Mouse (Mus musculus) testis, adult 2 months (tissue): Measurements from ENCODE around the gene Eml5. TPM values are rescaled to one million over a fixed set of nuclear protein-coding genes. Genes with fewer than 3 reads are reported as not detected.

Experiments used
- H3K27ac ChIP-seq: fragments of 200-500 bp; 2 replicates; pipeline ENCODE4 v1.5.1; 2012; ENCODE audit warnings: low read depth, low read length; ENCODE audit not compliant: control insufficient read depth, insufficient read depth
- H3K27me3 ChIP-seq: fragments of 200-500 bp; 2 replicates; pipeline ENCODE4 v1.6.1; 2012; ENCODE audit warnings: mild to moderate bottlenecking, low read length, moderate library complexity; ENCODE audit not compliant: control insufficient read depth, insufficient read depth
- H3K36me3 ChIP-seq: fragments of 200-500 bp; 2 replicates; pipeline ENCODE4 v1.6.1; 2012; ENCODE audit warnings: mild to moderate bottlenecking, low read length; ENCODE audit not compliant: control insufficient read depth, insufficient read depth
- H3K4me1 ChIP-seq: fragments of 200-500 bp; 2 replicates; pipeline ENCODE4 v1.6.1; 2012; ENCODE audit warnings: low read length; ENCODE audit not compliant: control insufficient read depth, insufficient read depth
- H3K4me3 ChIP-seq: fragments of 200-500 bp; 2 replicates; pipeline ENCODE4 v1.5.1; 2012; ENCODE audit warnings: low read depth, mild to moderate bottlenecking, low read length, moderate library complexity, mixed read lengths; ENCODE audit not compliant: control insufficient read depth
- CTCF ChIP-seq: fragments of 200-500 bp; IDR thresholded peaks from 2 replicates; pipeline ENCODE4 v1.5.1; 2012; ENCODE audit warnings: low read depth, mild to moderate bottlenecking, inconsistent platforms, low read length, moderate library complexity; ENCODE audit not compliant: control insufficient read depth, insufficient read depth, insufficient replicate concordance
- POLR2A ChIP-seq: fragments of 200-500 bp; IDR thresholded peaks from 2 replicates; pipeline ENCODE4 v1.6.1; 2012; ENCODE audit warnings: low read depth, mild to moderate bottlenecking, inconsistent platforms, low read length, moderate library complexity; ENCODE audit not compliant: control insufficient read depth
- polyA plus RNA-seq: library from polyadenylated mRNA; depleted of rRNA; stranded (reverse); fragments of >200 nt; gene quantifications from 2 replicates; pipeline ENCODE4 v1.2.3, GENCODE M21; 2012; rRNA removed

The Eml5 gene
- polyA plus RNA-seq, 1 experiment = 6.6 TPM

DNA sequence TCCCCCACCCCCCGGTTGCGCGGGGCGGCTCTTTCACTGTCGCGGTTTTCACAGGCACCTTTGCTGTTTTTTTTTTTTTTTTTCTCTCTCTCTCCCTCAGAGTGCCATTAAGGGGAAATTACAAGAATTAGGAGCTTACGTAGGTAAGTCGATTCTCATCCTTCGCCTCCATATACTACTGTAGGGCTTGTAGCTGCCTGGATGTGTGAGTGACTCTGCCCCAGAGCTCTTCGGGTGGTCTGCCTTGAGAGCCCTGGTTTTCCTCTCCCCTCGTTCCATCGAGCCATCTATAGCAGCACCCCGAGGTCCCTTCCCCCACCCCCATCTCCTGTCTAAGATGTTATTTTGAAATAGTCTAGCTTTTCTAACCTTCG is 153.9 kb downstream of the Eml5 start:
- H3K4me1 ChIP-seq = peaks cover 3% of the 10 kb centered on the region
- no peaks in the 10 kb centered on the region; the same call in 1 of the 2 replicates for H3K36me3 ChIP-seq
- TF ChIP-seq CTCF = no peak
- TF ChIP-seq POLR2A = no peak
- H3K27me3 ChIP-seq = no peaks in the 10 kb centered on the region
- peak overlapping the region; percentile 82 for H3K27ac ChIP-seq
- peak overlapping the region; percentile 91 for H3K4me3 ChIP-seq

DNA sequence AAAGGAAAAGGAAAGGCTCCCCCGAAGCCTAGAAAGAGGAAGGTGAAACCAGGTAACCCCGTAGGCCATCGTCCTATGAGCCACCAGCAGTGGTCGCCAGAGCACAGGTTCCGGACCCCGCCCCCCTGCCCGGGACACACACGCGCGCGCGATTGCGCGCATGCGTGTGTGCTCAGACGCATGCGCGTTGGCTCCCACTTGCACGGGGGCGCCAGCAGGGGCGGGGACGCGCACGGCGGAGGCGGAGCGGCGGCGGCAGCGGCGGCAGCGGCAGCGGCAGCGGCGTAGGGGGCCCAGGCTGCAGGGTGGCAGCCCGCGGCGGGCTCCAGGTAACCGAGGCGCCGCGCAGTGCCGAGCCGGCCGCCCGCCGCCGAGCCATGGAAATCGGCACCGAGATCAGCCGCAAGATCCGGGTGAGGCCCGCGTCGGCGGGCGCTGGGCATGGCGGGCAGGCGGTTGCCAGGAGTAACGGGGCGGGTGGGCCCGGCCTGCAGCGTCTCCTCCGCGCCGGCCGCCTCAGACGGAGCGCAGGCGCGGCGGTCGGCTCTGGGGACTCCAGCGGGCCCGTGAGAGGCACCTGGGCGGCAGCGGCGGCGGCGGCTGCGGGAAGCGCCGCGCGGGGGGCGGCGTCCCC is 154.4 kb downstream of the Eml5 start, which contains the start of gene Zc3h14:
Gene Zc3h14 (plus strand): TSS at position 219 of the 634 bp plus-strand sequence.
- TF ChIP-seq POLR2A = peak; percentile 88
- TF ChIP-seq CTCF = peak; percentile 36; the same call in 1 of the 2 replicates
- H3K27ac ChIP-seq = peak within 1 kb of the TSS; percentile 82
- no peaks in the 10 kb centered on the region for H3K27me3 ChIP-seq
- H3K36me3 ChIP-seq = no peaks in the 10 kb centered on the region; the same call in 1 of the 2 replicates
- peak within 1 kb of the TSS; percentile 91 for H3K4me3 ChIP-seq
- H3K4me1 ChIP-seq = peaks cover 3% of the 10 kb centered on the region

DNA sequence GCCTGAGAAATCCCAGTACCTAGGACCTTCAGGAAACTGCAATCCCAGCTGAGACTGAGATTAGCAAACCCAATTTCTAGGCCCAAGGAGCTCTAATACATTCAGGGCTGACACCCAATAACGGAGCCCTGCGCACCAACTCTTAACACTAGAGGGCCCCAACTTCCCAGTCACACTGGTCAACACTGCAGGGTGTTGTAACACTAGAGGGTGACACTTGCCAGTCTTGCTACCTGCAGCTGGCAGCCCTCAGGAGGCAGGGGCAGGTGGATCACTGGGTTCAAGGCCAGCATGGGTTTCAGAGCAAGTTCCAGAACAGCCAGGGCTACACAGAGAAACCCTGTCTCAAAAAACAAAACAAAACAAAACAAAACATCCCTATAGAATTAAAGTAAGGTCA is 155.2 kb downstream of the Eml5 start:
- TF ChIP-seq POLR2A (no peak), CTCF (peak; percentile 33; the same call in 1 of the 2 replicates)
- Histone ChIP-seq H3K27ac (no peak overlapping the region), H3K4me3 (no peak overlapping the region)

DNA sequence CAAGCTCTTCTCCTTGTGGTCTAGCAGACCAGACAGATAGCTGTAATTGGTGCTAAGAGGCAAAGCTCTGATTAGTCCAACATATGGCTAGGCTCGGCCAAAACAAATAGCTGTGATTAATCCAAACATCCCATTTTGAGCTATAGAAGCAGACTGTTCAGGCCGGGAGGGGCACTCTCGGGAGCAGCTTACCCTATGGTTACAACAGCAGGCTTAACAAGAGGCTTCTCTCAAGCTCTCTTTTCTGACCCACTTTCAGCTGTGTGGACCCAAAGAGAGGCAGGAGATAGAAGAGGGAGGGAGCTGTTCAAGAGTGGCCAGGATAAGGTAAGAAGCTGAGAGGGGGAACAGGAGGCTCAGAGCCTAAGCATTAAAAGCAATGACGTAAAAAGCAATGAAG is 155.7 kb downstream of the Eml5 start:
- H3K27me3 ChIP-seq = no peaks in the 10 kb centered on the region
- TF ChIP-seq POLR2A (no peak), CTCF (no peak)

More for the DNA sequence above, 155.2 kb downstream of the Eml5 start:
- Histone ChIP-seq H3K27me3 (no peaks in the 10 kb centered on the region), H3K36me3 (no peaks in the 10 kb centered on the region; the same call in 1 of the 2 replicates), H3K4me1 (peaks cover 3% of the 10 kb centered on the region)

DNA sequence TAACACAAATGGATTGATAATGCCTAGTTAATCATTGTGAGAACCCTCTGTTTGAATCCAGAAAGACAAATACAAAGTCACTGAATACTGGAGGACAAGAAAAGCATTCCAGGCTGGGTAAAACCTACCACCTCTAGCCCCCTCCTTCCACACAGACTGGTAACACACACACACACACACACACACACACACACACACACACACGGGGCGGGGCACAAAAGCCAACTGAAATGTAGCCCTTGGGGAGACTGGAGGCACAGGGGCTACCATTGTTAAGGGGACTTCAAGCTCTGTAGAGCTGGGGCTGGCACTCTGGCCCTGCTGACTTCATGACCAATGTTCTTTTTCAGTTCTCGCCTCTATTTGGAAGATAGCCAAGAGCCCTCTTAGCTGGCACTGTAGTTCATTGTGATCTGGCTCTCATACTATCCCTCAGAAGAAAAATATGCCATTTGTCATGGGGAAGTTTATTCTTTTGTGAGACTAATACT is 160.2 kb downstream of the Eml5 start:
- no peak for TF ChIP-seq CTCF
- Histone ChIP-seq H3K27ac (no peak overlapping the region), H3K4me1 (peaks cover 9% of the 10 kb centered on the region), H3K27me3 (no peaks in the 10 kb centered on the region), H3K4me3 (no peak overlapping the region), H3K36me3 (no peaks in the 10 kb centered on the region)

More for the DNA sequence above, 155.7 kb downstream of the Eml5 start:
- Histone ChIP-seq H3K4me1 (peaks cover 3% of the 10 kb centered on the region), H3K4me3 (no peak overlapping the region), H3K27ac (no peak overlapping the region), H3K36me3 (no peaks in the 10 kb centered on the region; the same call in 1 of the 2 replicates)

DNA sequence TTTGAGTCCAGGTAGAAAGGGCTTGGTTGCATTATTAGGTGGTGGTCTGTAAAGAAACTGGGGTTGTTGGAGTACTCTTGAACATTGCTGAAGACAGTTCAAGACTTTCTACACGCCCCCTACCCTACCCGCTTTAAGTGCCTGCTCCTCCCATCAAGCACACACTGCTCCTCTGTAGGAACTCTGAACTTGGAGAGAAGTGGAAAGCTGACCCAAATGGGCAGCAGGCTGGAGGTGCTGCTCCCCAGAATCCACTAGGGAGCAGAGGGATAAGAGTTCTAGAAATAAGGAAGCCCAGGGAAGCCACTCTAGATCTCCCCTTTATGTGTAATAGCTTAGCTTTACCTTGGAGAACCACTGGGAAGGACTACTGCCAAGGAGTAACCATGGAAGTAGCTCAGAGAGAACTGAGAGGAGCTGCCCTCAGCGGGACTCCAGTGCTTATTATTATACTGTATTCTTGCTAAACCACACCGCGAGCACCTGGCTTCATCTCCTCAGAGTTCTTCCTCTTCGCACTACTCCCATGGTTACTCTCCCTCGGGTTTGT is 163.4 kb downstream of the Eml5 start:
- Histone ChIP-seq H3K27me3 (no peaks in the 10 kb centered on the region), H3K36me3 (no peaks in the 10 kb centered on the region), H3K27ac (no peak overlapping the region), H3K4me1 (peaks cover 19% of the 10 kb centered on the region), H3K4me3 (peak overlapping the region; percentile 60)
- TF ChIP-seq POLR2A (no peak), CTCF (no peak)

DNA sequence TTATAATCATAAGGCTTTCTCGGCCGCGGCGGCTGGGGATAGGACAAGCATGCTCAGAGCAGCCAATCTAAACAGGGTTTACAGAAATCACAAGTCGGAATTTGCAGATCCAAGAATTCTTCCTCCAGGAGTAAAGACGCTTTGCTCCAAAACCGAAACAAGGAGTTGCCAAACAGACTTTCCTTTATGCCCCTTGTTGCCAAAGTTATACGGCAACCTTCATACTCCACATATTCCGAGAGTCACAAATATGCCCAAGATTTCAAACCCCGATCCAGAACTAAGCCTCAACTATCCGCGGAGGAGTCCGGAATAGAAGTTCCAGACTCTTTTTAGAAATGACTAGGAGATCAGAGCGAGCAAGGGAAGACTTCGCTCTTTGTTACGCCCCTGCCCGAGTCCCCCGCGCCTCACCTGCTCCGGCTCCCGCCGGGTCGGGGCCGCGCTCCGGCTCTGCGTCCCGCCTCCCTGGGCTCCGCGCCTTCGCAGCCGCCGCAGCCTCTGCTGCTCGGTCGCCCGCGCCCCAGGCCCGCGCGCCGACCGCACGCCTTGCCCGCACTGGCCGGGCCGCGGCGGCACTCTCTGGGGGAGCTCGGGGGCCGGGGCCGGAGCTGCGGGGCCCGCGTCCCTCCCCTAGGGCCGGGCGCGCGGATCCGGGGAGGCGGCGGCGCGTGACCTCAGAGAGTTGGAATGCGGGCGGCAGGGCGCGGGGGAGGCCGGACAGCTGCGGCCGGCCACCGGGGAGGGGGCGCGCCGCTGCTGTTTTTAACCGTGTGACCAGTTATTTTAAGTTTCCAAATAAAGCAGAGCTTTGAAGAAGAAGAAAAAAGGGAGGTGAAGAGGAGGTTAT is 164.1 kb downstream of the Eml5 start, which contains the start of gene Ptpn21:
Gene Ptpn21 (minus strand): TSS at position 455 of the 850 bp plus-strand sequence.
- Histone ChIP-seq H3K27me3 (no peaks in the 10 kb centered on the region), H3K36me3 (no peaks in the 10 kb centered on the region), H3K4me1 (peaks cover 19% of the 10 kb centered on the region), H3K4me3 (peak within 1 kb of the TSS; percentile 60), H3K27ac (peak within 1 kb of the TSS; percentile 2)
- TF ChIP-seq CTCF (no peak), POLR2A (no peak)

Other genes starting within 250 kb of the Eml5 start
- 10.9 TPM in 2 replicates for gene Ptpn21, start 164.1 kb downstream of the Eml5 start, polyA plus RNA-seq
- gene Zc3h14, start 154.5 kb downstream of the Eml5 start, polyA plus RNA-seq = 301 and 309 TPM in 2 replicates
- 17.6 and 20.6 TPM in 2 replicates for gene Ttc8, start 19.1 kb upstream of the Eml5 start, polyA plus RNA-seq